18 mouse cellular contexts compared by ENCODE assay signal in the genomic region with DNA sequence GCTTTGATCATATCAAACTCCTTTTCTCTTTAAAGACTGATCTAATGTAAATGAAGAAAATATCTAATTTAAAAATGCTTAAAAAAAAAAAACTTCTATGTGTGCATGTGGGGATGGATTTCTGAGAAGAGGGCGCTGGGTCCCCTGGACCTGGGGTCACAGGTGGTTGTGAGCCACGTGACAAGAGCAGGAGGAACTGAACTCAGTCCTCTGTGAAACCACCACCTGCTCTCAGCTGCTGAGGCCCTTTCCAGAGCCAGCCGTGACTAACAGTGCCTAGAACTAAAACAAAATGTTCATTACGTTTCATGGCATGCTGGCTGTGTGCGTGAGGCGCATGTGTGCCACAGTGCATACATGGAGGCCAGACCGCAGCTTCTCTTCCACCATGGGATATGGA. TPM values are rescaled to one million over a fixed set of nuclear protein-coding genes. Genes with fewer than 3 reads are reported as not detected.
DNase-seq lines count a peak whose midpoint lies in the region; ATAC-seq and TF ChIP-seq lines count a peak whose summit lies in the region.
"Had no signal": no experiment of that assay in that cellular context is flagged by ENCODE, and none has a peak within 500 bp of the region (broad histone marks: within the 10 kb centered on the region; RNA-seq: fewer than 3 reads in every experiment).

No protein-coding gene starts in this region.

- ATAC-seq in forebrain, postnatal 0 days, result 0 out of 2 replicates have a peak, but pooled peaks have one; percentile 10
- no peak for ATAC-seq in forebrain, embryonic 16.5 days
- 0 out of 2 replicates have a peak, but pooled peaks have one; percentile 15 for ATAC-seq in liver, embryonic 12.5 days
- ATAC-seq in liver, embryonic 11.5 days (replicated peaks; ENCODE audit: low FRiP score), result no peak
- no peak for ATAC-seq in megakaryocyte-erythroid progenitor cell, adult 5-6 weeks (replicated peaks; ENCODE audit: low FRiP score, low TSS enrichment, poor library complexity, severe bottlenecking)

- WGBS in forebrain, postnatal 0 days, result 91% methylated on average over 7 of the region's 7 CpGs
- WGBS in forebrain, embryonic 16.5 days, result 87% methylated on average over 7 of the region's 7 CpGs
- WGBS in liver, embryonic 12.5 days (ENCODE audit: insufficient replicate concordance), result 82% methylated on average over 7 of the region's 7 CpGs
- 90% methylated on average over 7 of the region's 7 CpGs for WGBS in liver, embryonic 11.5 days
- 89% methylated on average over 7 of the region's 7 CpGs for WGBS in lung, adult 2 months

- H3K36me3 ChIP-seq in forebrain, postnatal 0 days (ENCODE audit: insufficient read depth), result peaks cover 50% of the 10 kb centered on the region
- H3K36me3 ChIP-seq in forebrain, embryonic 16.5 days (ENCODE audit: control insufficient read depth, insufficient read depth), result peaks cover 13% of the 10 kb centered on the region
- peaks cover 59% of the 10 kb centered on the region for H3K36me3 ChIP-seq in liver, embryonic 12.5 days
- H3K36me3 ChIP-seq in liver, embryonic 11.5 days (ENCODE audit: control insufficient read depth, insufficient read depth, low read length), result peaks cover 15% of the 10 kb centered on the region

- H3K4me3 ChIP-seq in forebrain, postnatal 0 days (ENCODE audit: low read depth, low read length), result no peak overlapping the region
- no peak overlapping the region for H3K4me3 ChIP-seq in forebrain, embryonic 16.5 days (replicated peaks; ENCODE audit: low read length)
- no peak overlapping the region for H3K4me3 ChIP-seq in liver, embryonic 12.5 days
- H3K4me3 ChIP-seq in liver, embryonic 11.5 days (ENCODE audit: low read depth, low read length), result no peak overlapping the region
- no peak overlapping the region for H3K4me3 ChIP-seq in lung, adult 2 months (replicated peaks; ENCODE audit: extremely low read depth, low read depth, low read length)
- H3K4me3 ChIP-seq: erythroblast, embryonic 14.5 days; forebrain, embryonic 12.5 days; kidney, embryonic 15.5 days; limb, embryonic 12.5 days; liver, embryonic 13.5 days; lung, embryonic 15.5 days; megakaryocyte, embryonic 14.5 days had no signal

- no peak overlapping the region for H3K9ac ChIP-seq in forebrain, postnatal 0 days
- no peak overlapping the region for H3K9ac ChIP-seq in forebrain, embryonic 16.5 days (replicated peaks; ENCODE audit: low read depth, low read length)
- H3K9ac ChIP-seq in liver, embryonic 12.5 days, result no peak overlapping the region
- no peak overlapping the region for H3K9ac ChIP-seq in liver, embryonic 11.5 days (ENCODE audit: low read depth, low read length)
- H3K9ac ChIP-seq: forebrain, embryonic 12.5 days; kidney, embryonic 15.5 days; limb, embryonic 12.5 days; liver, embryonic 13.5 days; lung, embryonic 15.5 days had no signal

- no peak for TF ChIP-seq CTCF in forebrain, postnatal 0 days (IDR thresholded peaks at IDR 0.05; ENCODE audit: low read depth)
- TF ChIP-seq CTCF in lung, adult 2 months (IDR thresholded peaks at IDR 0.05; ENCODE audit: insufficient read depth, low read length), result no peak

- no peak overlapping the region for H3K27ac ChIP-seq in forebrain, postnatal 0 days (ENCODE audit: low read depth, low read length)
- H3K27ac ChIP-seq in forebrain, embryonic 16.5 days (ENCODE audit: low read length), result no peak overlapping the region
- no peak overlapping the region for H3K27ac ChIP-seq in liver, embryonic 12.5 days
- no peak overlapping the region for H3K27ac ChIP-seq in liver, embryonic 11.5 days (ENCODE audit: low read depth, low read length)
- H3K27ac ChIP-seq: forebrain, embryonic 12.5 days; kidney, embryonic 15.5 days; limb, embryonic 12.5 days; liver, embryonic 13.5 days; lung, embryonic 15.5 days had no signal

- H3K4me1 ChIP-seq in forebrain, postnatal 0 days (ENCODE audit: insufficient read depth), result no peaks in the 10 kb centered on the region
- H3K4me1 ChIP-seq in forebrain, embryonic 16.5 days (replicated peaks; ENCODE audit: control insufficient read depth, insufficient read depth, low read length), result no peaks in the 10 kb centered on the region
- no peaks in the 10 kb centered on the region for H3K4me1 ChIP-seq in liver, embryonic 12.5 days
- H3K4me1 ChIP-seq in liver, embryonic 11.5 days (replicated peaks; ENCODE audit: control insufficient read depth, insufficient read depth, low read length), result no peaks in the 10 kb centered on the region
- H3K4me1 ChIP-seq in lung, adult 2 months (ENCODE audit: control insufficient read depth, insufficient read depth, low read length), result no peaks in the 10 kb centered on the region
- H3K4me1 ChIP-seq: forebrain, embryonic 12.5 days; kidney, embryonic 15.5 days; limb, embryonic 12.5 days; liver, embryonic 13.5 days; lung, embryonic 15.5 days had no signal

- no peak for DNase-seq in forebrain, postnatal 0 days
- DNase-seq in liver, embryonic 11.5 days (ENCODE audit: low spot score), result no peak
- peak; percentile 22 to 32 for DNase-seq in spleen, adult 18-20 months
- no peak for DNase-seq in spleen, adult 12 weeks (ENCODE audit: low spot score)
- no peak for DNase-seq in lung, adult 2 months
- DNase-seq: gastrocnemius, postnatal 25 days; liver, embryonic 13.5 days; right cerebral cortex, postnatal 4 days had no signal

- no peaks in the 10 kb centered on the region for H3K9me3 ChIP-seq in forebrain, postnatal 0 days (ENCODE audit: low read length)
- no peaks in the 10 kb centered on the region for H3K9me3 ChIP-seq in forebrain, embryonic 16.5 days (ENCODE audit: control insufficient read depth, low read length)
- H3K9me3 ChIP-seq in liver, embryonic 12.5 days (replicated peaks), result no peaks in the 10 kb centered on the region
- no peaks in the 10 kb centered on the region for H3K9me3 ChIP-seq in liver, embryonic 11.5 days (ENCODE audit: control insufficient read depth, low read length)
- H3K9me3 ChIP-seq: forebrain, embryonic 12.5 days; kidney, embryonic 15.5 days; limb, embryonic 12.5 days; liver, embryonic 13.5 days; lung, embryonic 15.5 days; megakaryocyte, embryonic 14.5 days had no signal

- H3K27me3 ChIP-seq in forebrain, postnatal 0 days (ENCODE audit: insufficient read depth, low read length), result no peaks in the 10 kb centered on the region
- no peaks in the 10 kb centered on the region for H3K27me3 ChIP-seq in forebrain, embryonic 16.5 days (replicated peaks; ENCODE audit: control insufficient read depth, insufficient read depth, low read length)
- H3K27me3 ChIP-seq in liver, embryonic 12.5 days (replicated peaks), result no peaks in the 10 kb centered on the region
- H3K27me3 ChIP-seq in liver, embryonic 11.5 days (replicated peaks; ENCODE audit: control insufficient read depth, insufficient read depth, low read length), result no peaks in the 10 kb centered on the region
- H3K27me3 ChIP-seq: forebrain, embryonic 12.5 days; kidney, embryonic 15.5 days; limb, embryonic 12.5 days; liver, embryonic 13.5 days; lung, embryonic 15.5 days; megakaryocyte, embryonic 14.5 days had no signal

- H3K4me2 ChIP-seq in forebrain, postnatal 0 days (ENCODE audit: low read depth), result no peak overlapping the region
- H3K4me2 ChIP-seq in forebrain, embryonic 16.5 days (ENCODE audit: low read length), result no peak overlapping the region
- no peak overlapping the region for H3K4me2 ChIP-seq in liver, embryonic 12.5 days
- H3K4me2 ChIP-seq in liver, embryonic 11.5 days, result no peak overlapping the region
- H3K4me2 ChIP-seq: forebrain, embryonic 12.5 days; heart, embryonic 11.5 days; kidney, embryonic 15.5 days; limb, embryonic 12.5 days; liver, embryonic 13.5 days; lung, embryonic 15.5 days had no signal

- TF ChIP-seq POLR2A in lung, adult 2 months (IDR thresholded peaks at IDR 0.05; ENCODE audit: borderline replicate concordance, extremely low read depth, low read depth, low read length), result no peak

RNA-seq across cellular contexts. Expression of a gene that starts 17.4 kb away (rescaled TPM):
- 84.2 and 89.2 TPM in 2 replicates for total RNA-seq in forebrain, postnatal 0 days (2014; rRNA removed)
- polyA plus RNA-seq in forebrain, postnatal 0 days (2015; fragmentation: Nextera tagmentation; extraction: Ambion mirVana), result 57.4 and 69.1 TPM in 2 replicates
- polyA plus RNA-seq in forebrain, embryonic 16.5 days (2015; fragmentation: Nextera tagmentation; extraction: Ambion mirVana), result 102 and 103 TPM in 2 replicates
- polyA plus RNA-seq in liver, embryonic 12.5 days (2016; fragmentation: Nextera tagmentation; extraction: Ambion mirVana), result 181 and 191 TPM in 2 replicates
- 264 and 315 TPM in 2 replicates for polyA plus RNA-seq in liver, embryonic 11.5 days (2014; fragmentation: Nextera tagmentation; extraction: Ambion mirVana)
- total RNA-seq in megakaryocyte-erythroid progenitor cell, adult 5-6 weeks (2014; fragmentation: Nextera tagmentation), result 52.7 and 53.5 TPM in 2 replicates
- 61.7 and 63.8 TPM in 2 replicates for total RNA-seq in megakaryocyte-erythroid progenitor cell, adult 5-6 weeks (2017)
- polyA plus RNA-seq in lung, adult 2 months (2012; rRNA removed), result 3.2 and 8.7 TPM in 2 replicates

RNA-seq across cellular contexts. Expression of a gene that starts 20.3 kb away (rescaled TPM):
- 25.3 and 27.0 TPM in 2 replicates for total RNA-seq in forebrain, postnatal 0 days (2014; rRNA removed)
- 21.6 and 23.4 TPM in 2 replicates for polyA plus RNA-seq in forebrain, postnatal 0 days (2015; fragmentation: Nextera tagmentation; extraction: Ambion mirVana)
- polyA plus RNA-seq in forebrain, embryonic 16.5 days (2015; fragmentation: Nextera tagmentation; extraction: Ambion mirVana), result 33.2 and 36.5 TPM in 2 replicates
- 17.6 and 18.3 TPM in 2 replicates for polyA plus RNA-seq in liver, embryonic 12.5 days (2016; fragmentation: Nextera tagmentation; extraction: Ambion mirVana)
- 29.0 and 30.1 TPM in 2 replicates for polyA plus RNA-seq in liver, embryonic 11.5 days (2014; fragmentation: Nextera tagmentation; extraction: Ambion mirVana)
- total RNA-seq in megakaryocyte-erythroid progenitor cell, adult 5-6 weeks (2014; fragmentation: Nextera tagmentation), result 23.0 and 29.4 TPM in 2 replicates
- 25.7 and 25.8 TPM in 2 replicates for total RNA-seq in megakaryocyte-erythroid progenitor cell, adult 5-6 weeks (2017)
- polyA plus RNA-seq in lung, adult 2 months (2012; rRNA removed), result 3.0 and 3.1 TPM in 2 replicates

Comparison
In these comparisons a context has a peak if more than half of its experiments do, and no peak if none do; other contexts are left out.
1. ATAC-seq: peak in forebrain, postnatal 0 days (single experiment) and liver, embryonic 12.5 days (single experiment); none in forebrain, embryonic 16.5 days (single experiment), liver, embryonic 11.5 days (single experiment) and megakaryocyte-erythroid progenitor cell, adult 5-6 weeks (single experiment).
2. DNase-seq: peak in spleen, adult 18-20 months (2 of 2); none in forebrain, postnatal 0 days (single experiment), liver, embryonic 11.5 days (single experiment), spleen, adult 12 weeks (single experiment) and lung, adult 2 months (single experiment).